Mouse (Mus musculus): Measurements from ENCODE around the gene Ms4a4d.

Ms4a4d gene

GRCm38 (mm10) chr19:11589205-11589604 is 52.6 kb downstream of the Ms4a4d start:
- DNase-seq = no peak

GRCm38 (mm10) chr19:11589891-11590449 is 53.4 kb downstream of the Ms4a4d start:
- DNase-seq = no peak

GRCm38 (mm10) chr19:11601349-11601748 is 64.7 kb downstream of the Ms4a4d start:
- DNase-seq = no peak

GRCm38 (mm10) chr19:11602026-11602425 is 65.4 kb downstream of the Ms4a4d start:
- no peak for DNase-seq

GRCm38 (mm10) chr19:11604603-11605002 is 68.0 kb downstream of the Ms4a4d start, which contains the start of gene Ms4a6d:
Ms4a6d (minus strand) TSS chr19:11604849.
- no peak for DNase-seq
